Mouse (Mus musculus): Measurements from ENCODE around the gene Rbm14. TPM values are rescaled to one million over a fixed set of nuclear protein-coding genes. Genes with fewer than 3 reads are reported as not detected.
"Not testable (repeated sequence)": the region's sequence is repeated elsewhere in the genome, so short reads cannot be mapped to it uniquely, and the experiment has no call there.

Gene Rbm14
- polyA plus RNA-seq, 1 experiment, result 15.3 TPM

GRCm38 (mm10) chr19:4817182-4817835 lies 5.9 kb upstream of the Rbm14 start:
- Histone ChIP-seq H3K36me3 (replicated peaks; ENCODE audit: low read length) (no peaks in the 10 kb centered on the region), H3K4me1 (peaks cover 1% of the 10 kb centered on the region; the same call in 1 of the 2 replicates)
- no peak for TF ChIP-seq GATA1 (IDR thresholded peaks at IDR 0.05; ENCODE audit: borderline replicate concordance, low read length)
- TF ChIP-seq FLI1 (IDR thresholded peaks at IDR 0.05; ENCODE audit: low read length), result no peak

GRCm38 (mm10) chr19:4813015-4813414 lies 1.6 kb upstream of the Rbm14 start:
- Histone ChIP-seq H3K27me3 (replicated peaks) (no peaks in the 10 kb centered on the region), H3K4me1 (peaks cover 22% of the 10 kb centered on the region), H3K9me3 (peaks cover 10% of the 10 kb centered on the region), H3K4me3 (replicated peaks) (no peak overlapping the region), H3K36me3 (replicated peaks; ENCODE audit: low read length) (peaks cover 2% of the 10 kb centered on the region)
- TF ChIP-seq FLI1 (IDR thresholded peaks at IDR 0.05; ENCODE audit: low read length) (no peak), GATA1 (IDR thresholded peaks at IDR 0.05; ENCODE audit: borderline replicate concordance, low read length) (no peak)

More at GRCm38 (mm10) chr19:4817182-4817835, 5.9 kb upstream of the Rbm14 start:
- Histone ChIP-seq H3K4me3 (replicated peaks) (no peak overlapping the region), H3K9me3 (peaks cover 10% of the 10 kb centered on the region), H3K27me3 (replicated peaks) (no peaks in the 10 kb centered on the region)

- not testable (repeated sequence) for H3K9me3 ChIP-seq; H3K27me3 ChIP-seq (replicated peaks); H3K36me3 ChIP-seq (replicated peaks; ENCODE audit: low read length)
- Histone ChIP-seq H3K4me1 (peaks cover 28% of the 10 kb centered on the region), H3K4me3 (replicated peaks) (peak overlapping the region; percentile 99)
Measured at GRCm38 (mm10) chr19:4812334-4812949, 1.0 kb upstream of the Rbm14 start.

- TF ChIP-seq GATA1 (IDR thresholded peaks at IDR 0.05; ENCODE audit: borderline replicate concordance, low read length) (no peak), FLI1 (IDR thresholded peaks at IDR 0.05; ENCODE audit: low read length) (no peak)
- Histone ChIP-seq H3K4me1 (peaks cover 33% of the 10 kb centered on the region), H3K27me3 (replicated peaks) (no peaks in the 10 kb centered on the region), H3K36me3 (replicated peaks; ENCODE audit: low read length) (peaks cover 4% of the 10 kb centered on the region), H3K4me3 (replicated peaks) (peak overlapping the region; percentile 99), H3K9me3 (peaks cover 10% of the 10 kb centered on the region)
Measured at GRCm38 (mm10) chr19:4811909-4812242, 442 bp upstream of the Rbm14 start.

GRCm38 (mm10) chr19:4810746-4811062 lies 730 bp downstream of the Rbm14 start:
- Histone ChIP-seq H3K4me3 (replicated peaks) (peak overlapping the region; percentile 99), H3K36me3 (replicated peaks; ENCODE audit: low read length) (peaks cover 4% of the 10 kb centered on the region), H3K9me3 (peaks cover 8% of the 10 kb centered on the region), H3K27me3 (replicated peaks) (no peaks in the 10 kb centered on the region), H3K4me1 (peaks cover 39% of the 10 kb centered on the region)
- TF ChIP-seq GATA1 (IDR thresholded peaks at IDR 0.05; ENCODE audit: borderline replicate concordance, low read length), result no peak
- no peak for TF ChIP-seq FLI1 (IDR thresholded peaks at IDR 0.05; ENCODE audit: low read length)

GRCm38 (mm10) chr19:4810309-4810708 lies 1.1 kb downstream of the Rbm14 start:
- peaks cover 43% of the 10 kb centered on the region for H3K4me1 ChIP-seq
- peaks cover 4% of the 10 kb centered on the region for H3K9me3 ChIP-seq
- H3K27me3 ChIP-seq (replicated peaks), result no peaks in the 10 kb centered on the region
- H3K4me3 ChIP-seq (replicated peaks), result peak overlapping the region; percentile 99
- no peak for TF ChIP-seq FLI1 (IDR thresholded peaks at IDR 0.05; ENCODE audit: low read length)
- TF ChIP-seq GATA1 (IDR thresholded peaks at IDR 0.05; ENCODE audit: borderline replicate concordance, low read length), result no peak
- H3K36me3 ChIP-seq (replicated peaks; ENCODE audit: low read length), result peaks cover 4% of the 10 kb centered on the region

GRCm38 (mm10) chr19:4803283-4803682 lies 8.2 kb downstream of the Rbm14 start:
- Histone ChIP-seq H3K9me3 (no peaks in the 10 kb centered on the region), H3K36me3 (replicated peaks; ENCODE audit: low read length) (peaks cover 70% of the 10 kb centered on the region), H3K27me3 (replicated peaks) (no peaks in the 10 kb centered on the region), H3K4me3 (replicated peaks) (no peak overlapping the region), H3K4me1 (peaks cover 76% of the 10 kb centered on the region)
- no peak for TF ChIP-seq GATA1 (IDR thresholded peaks at IDR 0.05; ENCODE audit: borderline replicate concordance, low read length)
- no peak for TF ChIP-seq FLI1 (IDR thresholded peaks at IDR 0.05; ENCODE audit: low read length)

GRCm38 (mm10) chr19:4802691-4803091 lies 8.7 kb downstream of the Rbm14 start:
- peaks cover 72% of the 10 kb centered on the region for H3K4me1 ChIP-seq
- no peak overlapping the region for H3K4me3 ChIP-seq (replicated peaks)
- no peak for TF ChIP-seq GATA1 (IDR thresholded peaks at IDR 0.05; ENCODE audit: borderline replicate concordance, low read length)
- H3K36me3 ChIP-seq (replicated peaks; ENCODE audit: low read length), result peaks cover 71% of the 10 kb centered on the region
- no peaks in the 10 kb centered on the region for H3K9me3 ChIP-seq
- H3K27me3 ChIP-seq (replicated peaks), result no peaks in the 10 kb centered on the region

GRCm38 (mm10) chr19:4799083-4799482 lies 12.4 kb downstream of the Rbm14 start:
- H3K4me1 ChIP-seq, result peaks cover 74% of the 10 kb centered on the region
- H3K27me3 ChIP-seq (replicated peaks), result no peaks in the 10 kb centered on the region
- TF ChIP-seq FLI1 (IDR thresholded peaks at IDR 0.05; ENCODE audit: low read length) (no peak), GATA1 (IDR thresholded peaks at IDR 0.05; ENCODE audit: borderline replicate concordance, low read length) (no peak)
- no peak overlapping the region for H3K4me3 ChIP-seq (replicated peaks)
- H3K36me3 ChIP-seq (replicated peaks; ENCODE audit: low read length), result peaks cover 79% of the 10 kb centered on the region
- H3K9me3 ChIP-seq, result no peaks in the 10 kb centered on the region

GRCm38 (mm10) chr19:4797846-4798245 lies 13.6 kb downstream of the Rbm14 start:
- Histone ChIP-seq H3K4me1 (peaks cover 63% of the 10 kb centered on the region), H3K36me3 (replicated peaks; ENCODE audit: low read length) (peaks cover 67% of the 10 kb centered on the region)
- TF ChIP-seq GATA1 (IDR thresholded peaks at IDR 0.05; ENCODE audit: borderline replicate concordance, low read length) (no peak), FLI1 (IDR thresholded peaks at IDR 0.05; ENCODE audit: low read length) (no peak)

More at GRCm38 (mm10) chr19:4797846-4798245, 13.6 kb downstream of the Rbm14 start:
- no peaks in the 10 kb centered on the region for H3K9me3 ChIP-seq
- H3K4me3 ChIP-seq (replicated peaks), result no peak overlapping the region
- H3K27me3 ChIP-seq (replicated peaks), result no peaks in the 10 kb centered on the region

All from megakaryocyte, embryonic 14.5 days (primary cell).